Mouse (Mus musculus) limb, embryonic 12.5 days (tissue): ENCODE results near the gene Ccr1. TPM values are rescaled to one million over a fixed set of nuclear protein-coding genes. Genes with fewer than 3 reads are reported as not detected.

Experiments
- ATAC-seq: fragments of 200-750 bp; cut with Nextera tagmentation; 2 replicates; pipeline ENCODE4 v1.8.0; 2017; ENCODE audit warnings: low read depth, moderate TSS enrichment; ENCODE audit not compliant: insufficient number of reproducible peaks, insufficient read depth, low FRiP score, low TSS enrichment
- H3K27ac ChIP-seq: fragments of 300-500 bp; sonication (generic); 2 replicates; pipeline ENCODE4 v1.5.1; 2016; ENCODE audit warnings: mild to moderate bottlenecking, moderate library complexity
- H3K27me3 ChIP-seq: fragments of 300-500 bp; sonication (generic); 2 replicates; pipeline ENCODE4 v1.6.1; 2016; ENCODE audit warnings: mild to moderate bottlenecking, moderate library complexity
- H3K36me3 ChIP-seq: fragments of 300-500 bp; sonication (generic); 2 replicates; pipeline ENCODE4 v1.6.1; 2016; ENCODE audit warnings: mild to moderate bottlenecking, moderate library complexity
- H3K4me1 ChIP-seq: fragments of 300-500 bp; sonication (generic); replicated peaks from 2 replicates; pipeline ENCODE4 v1.6.1; 2016
- H3K4me2 ChIP-seq: fragments of 300-500 bp; sonication (generic); 2 replicates; pipeline ENCODE4 v1.6.1; 2016; ENCODE audit warnings: mild to moderate bottlenecking, moderate library complexity
- H3K4me3 ChIP-seq: fragments of 300-500 bp; sonication (generic); replicated peaks from 2 replicates; pipeline ENCODE4 v1.5.1; 2016; ENCODE audit warnings: mild to moderate bottlenecking
- H3K9ac ChIP-seq: fragments of 300-500 bp; sonication (generic); replicated peaks from 2 replicates; pipeline ENCODE4 v1.6.1; 2016; ENCODE audit warnings: mild to moderate bottlenecking, moderate library complexity
- H3K9me3 ChIP-seq: fragments of 300-500 bp; sonication (generic); 2 replicates; pipeline ENCODE4 v1.6.1; 2016; ENCODE audit warnings: mild to moderate bottlenecking, moderate library complexity
- WGBS: fragments of 180-500 bp; shearing (Covaris S2); methylation state at CpG from one replicate; pipeline ENCODE4 v1.1.7; 2016; 5-methylcytosine and 5-hydroxymethylcytosine counted together
- polyA plus RNA-seq: library from polyadenylated mRNA; unstranded; fragments of >200 nt; fragmentation: Nextera tagmentation; extraction: Ambion mirVana; gene quantifications from 2 replicates; pipeline ENCODE4 v1.2.1, GENCODE M21; 2016

The Ccr1 gene
- polyA plus RNA-seq, 1 experiment from 2014 or later = 1.5 TPM

GRCm38 (mm10) chr9:123953551-123953950 is 14.9 kb downstream of the Ccr1 start:
- Histone ChIP-seq H3K27me3 (no peaks in the 10 kb centered on the region), H3K9me3 (no peaks in the 10 kb centered on the region), H3K9ac (no peak overlapping the region), H3K4me1 (no peaks in the 10 kb centered on the region), H3K4me3 (no peak overlapping the region), H3K36me3 (no peaks in the 10 kb centered on the region), H3K27ac (no peak overlapping the region), H3K4me2 (no peak overlapping the region)
- WGBS = 70% methylated on average over 2 of the region's 2 CpGs
- no peak for ATAC-seq

GRCm38 (mm10) chr9:123951176-123951575 is 17.3 kb downstream of the Ccr1 start:
- H3K27me3 ChIP-seq = no peaks in the 10 kb centered on the region
- H3K9me3 ChIP-seq = no peaks in the 10 kb centered on the region
- H3K9ac ChIP-seq = no peak overlapping the region
- 87% methylated on average over 1 of the region's 1 CpGs for WGBS
- H3K36me3 ChIP-seq = no peaks in the 10 kb centered on the region
- H3K4me2 ChIP-seq = no peak overlapping the region
- no peaks in the 10 kb centered on the region for H3K4me1 ChIP-seq
- H3K27ac ChIP-seq = no peak overlapping the region
- H3K4me3 ChIP-seq = no peak overlapping the region
- ATAC-seq = no peak

- WGBS = 77% methylated on average over 2 of the region's 2 CpGs
- no peaks in the 10 kb centered on the region for H3K36me3 ChIP-seq
- no peak overlapping the region for H3K9ac ChIP-seq
- no peak for ATAC-seq
- H3K4me1 ChIP-seq = no peaks in the 10 kb centered on the region
- H3K4me2 ChIP-seq = no peak overlapping the region
- no peak overlapping the region for H3K4me3 ChIP-seq
- no peaks in the 10 kb centered on the region for H3K9me3 ChIP-seq
- H3K27me3 ChIP-seq = no peaks in the 10 kb centered on the region
- H3K27ac ChIP-seq = no peak overlapping the region
Observed at GRCm38 (mm10) chr9:123949432-123949831, 19.1 kb downstream of the Ccr1 start.

GRCm38 (mm10) chr9:123947815-123948214 is 20.7 kb downstream of the Ccr1 start:
- 84% methylated on average over 1 of the region's 1 CpGs for WGBS
- Histone ChIP-seq H3K4me1 (no peaks in the 10 kb centered on the region), H3K36me3 (no peaks in the 10 kb centered on the region), H3K27me3 (no peaks in the 10 kb centered on the region), H3K4me2 (no peak overlapping the region), H3K9me3 (no peaks in the 10 kb centered on the region), H3K4me3 (no peak overlapping the region), H3K9ac (no peak overlapping the region), H3K27ac (no peak overlapping the region)
- no peak for ATAC-seq

GRCm38 (mm10) chr9:123942025-123942424 is 26.5 kb downstream of the Ccr1 start:
- ATAC-seq = no peak
- no peak overlapping the region for H3K4me3 ChIP-seq
- H3K4me2 ChIP-seq = no peak overlapping the region
- WGBS = 91% methylated on average over 3 of the region's 3 CpGs
- no peak overlapping the region for H3K27ac ChIP-seq
- H3K9me3 ChIP-seq = no peaks in the 10 kb centered on the region
- no peaks in the 10 kb centered on the region for H3K36me3 ChIP-seq
- H3K4me1 ChIP-seq = no peaks in the 10 kb centered on the region
- no peaks in the 10 kb centered on the region; the same call in 1 of the 2 replicates for H3K27me3 ChIP-seq
- no peak overlapping the region for H3K9ac ChIP-seq

GRCm38 (mm10) chr9:123941316-123941715 is 27.2 kb downstream of the Ccr1 start:
- Histone ChIP-seq H3K4me2 (no peak overlapping the region), H3K27ac (no peak overlapping the region), H3K4me1 (no peaks in the 10 kb centered on the region), H3K27me3 (no peaks in the 10 kb centered on the region; the same call in 1 of the 2 replicates), H3K36me3 (no peaks in the 10 kb centered on the region), H3K9me3 (no peaks in the 10 kb centered on the region), H3K9ac (no peak overlapping the region), H3K4me3 (no peak overlapping the region)
- WGBS = 83% methylated on average over 2 of the region's 2 CpGs
- no peak for ATAC-seq

- no peak for ATAC-seq
- Histone ChIP-seq H3K27me3 (no peaks in the 10 kb centered on the region; the same call in 1 of the 2 replicates), H3K9ac (no peak overlapping the region), H3K27ac (no peak overlapping the region), H3K36me3 (no peaks in the 10 kb centered on the region), H3K4me3 (no peak overlapping the region), H3K4me1 (no peaks in the 10 kb centered on the region), H3K9me3 (no peaks in the 10 kb centered on the region), H3K4me2 (no peak overlapping the region)
Observed at GRCm38 (mm10) chr9:123940628-123941027, 27.9 kb downstream of the Ccr1 start.

GRCm38 (mm10) chr9:123940168-123940567 is 28.3 kb downstream of the Ccr1 start:
- Histone ChIP-seq H3K27me3 (no peaks in the 10 kb centered on the region; the same call in 1 of the 2 replicates), H3K9me3 (no peaks in the 10 kb centered on the region), H3K36me3 (no peaks in the 10 kb centered on the region), H3K9ac (no peak overlapping the region), H3K4me1 (no peaks in the 10 kb centered on the region), H3K4me2 (no peak overlapping the region), H3K27ac (no peak overlapping the region), H3K4me3 (no peak overlapping the region)
- 76% methylated on average over 1 of the region's 1 CpGs for WGBS
- no peak for ATAC-seq

GRCm38 (mm10) chr9:123937989-123938388 is 30.5 kb downstream of the Ccr1 start:
- Histone ChIP-seq H3K9ac (no peak overlapping the region), H3K27ac (no peak overlapping the region), H3K4me1 (no peaks in the 10 kb centered on the region), H3K36me3 (no peaks in the 10 kb centered on the region), H3K4me3 (no peak overlapping the region), H3K27me3 (no peaks in the 10 kb centered on the region; the same call in 1 of the 2 replicates), H3K4me2 (no peak overlapping the region), H3K9me3 (no peaks in the 10 kb centered on the region)
- ATAC-seq = no peak
- 95% methylated on average over 2 of the region's 2 CpGs for WGBS

GRCm38 (mm10) chr9:123936604-123937280 is 31.8 kb downstream of the Ccr1 start:
- Histone ChIP-seq H3K4me2 (no peak overlapping the region), H3K9ac (no peak overlapping the region), H3K9me3 (no peaks in the 10 kb centered on the region), H3K36me3 (no peaks in the 10 kb centered on the region), H3K27ac (no peak overlapping the region), H3K27me3 (no peaks in the 10 kb centered on the region; the same call in 1 of the 2 replicates), H3K4me3 (no peak overlapping the region), H3K4me1 (no peaks in the 10 kb centered on the region)
- 78% methylated on average over 9 of the region's 9 CpGs for WGBS
- ATAC-seq = no peak

GRCm38 (mm10) chr9:123935776-123936175 is 32.7 kb downstream of the Ccr1 start:
- H3K9ac ChIP-seq = no peak overlapping the region
- no peak overlapping the region for H3K4me3 ChIP-seq
- WGBS = 89% methylated on average over 5 of the region's 5 CpGs
- no peak overlapping the region for H3K27ac ChIP-seq
- ATAC-seq = no peak
- no peak overlapping the region for H3K4me2 ChIP-seq
- no peaks in the 10 kb centered on the region for H3K9me3 ChIP-seq
- H3K36me3 ChIP-seq = no peaks in the 10 kb centered on the region
- no peaks in the 10 kb centered on the region for H3K4me1 ChIP-seq
- no peaks in the 10 kb centered on the region; the same call in 1 of the 2 replicates for H3K27me3 ChIP-seq

- WGBS = 90% methylated on average over 6 of the region's 6 CpGs
- no peak overlapping the region for H3K9ac ChIP-seq
- H3K9me3 ChIP-seq = no peaks in the 10 kb centered on the region
- no peaks in the 10 kb centered on the region for H3K36me3 ChIP-seq
- H3K27me3 ChIP-seq = no peaks in the 10 kb centered on the region
- H3K4me2 ChIP-seq = no peak overlapping the region
- ATAC-seq = no peak
- H3K4me3 ChIP-seq = no peak overlapping the region
- no peaks in the 10 kb centered on the region for H3K4me1 ChIP-seq
- H3K27ac ChIP-seq = no peak overlapping the region
Observed at GRCm38 (mm10) chr9:123935346-123935745, 33.1 kb downstream of the Ccr1 start.
